Mouse (Mus musculus) bone marrow, adult 2 months (tissue): ENCODE results near the gene Prkd2.

ENCODE experiments used
- CTCF ChIP-seq: fragments of 200-500 bp; IDR thresholded peaks from 2 replicates; pipeline ENCODE4 v1.5.1; 2011; ENCODE audit warnings: low read length, control low read depth; ENCODE audit not compliant: control insufficient read depth, insufficient read depth
- POLR2A ChIP-seq: fragments of 200-500 bp; IDR thresholded peaks from 2 replicates; pipeline ENCODE4 v1.6.1; 2011; ENCODE audit warnings: low read depth, mild to moderate bottlenecking, control low read depth, low read length, borderline replicate concordance; ENCODE audit not compliant: control insufficient read depth

DNA sequence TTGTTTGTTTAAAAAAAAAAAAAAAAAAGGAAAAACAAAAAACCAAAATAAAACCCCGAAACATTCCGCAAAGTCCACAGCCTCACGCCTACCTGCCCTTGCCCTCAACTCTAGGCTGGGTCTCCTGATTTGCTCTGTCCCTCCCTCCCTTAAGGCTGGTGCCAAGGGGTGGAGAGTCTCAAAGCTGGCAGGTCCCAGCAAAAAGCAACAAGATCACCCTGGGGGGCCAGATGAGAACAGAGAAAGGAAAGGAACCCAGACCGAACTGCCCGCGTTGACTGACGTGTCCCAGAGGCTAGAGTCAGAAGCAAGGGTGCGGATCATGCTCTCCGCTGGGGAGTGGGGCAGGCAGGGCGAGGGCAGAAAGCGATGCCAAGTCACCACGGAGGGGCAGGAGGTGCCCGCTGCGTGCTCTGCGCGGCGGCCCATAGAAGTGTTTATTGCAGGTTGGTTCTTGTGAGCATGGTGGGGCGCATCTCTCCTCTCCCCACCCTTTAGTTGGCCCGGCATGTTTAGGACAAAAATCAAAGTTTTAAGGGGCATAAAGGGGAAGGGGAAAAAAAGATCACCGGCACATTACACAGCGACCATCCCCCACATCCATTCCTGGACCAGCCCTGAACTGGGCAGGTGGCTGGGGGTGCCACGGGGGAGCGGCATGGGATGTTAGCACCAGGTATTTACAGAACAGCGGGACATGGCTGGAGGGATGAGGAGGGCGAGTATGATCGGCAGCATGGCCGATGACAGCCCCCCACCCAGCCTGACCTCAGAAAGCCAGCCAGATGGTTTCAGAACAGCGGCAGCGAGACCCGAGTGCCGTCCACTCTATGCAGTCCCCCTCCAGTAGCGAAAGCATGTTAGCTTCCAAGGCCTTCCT, 73.0 kb downstream of the Prkd2 start:
- TF ChIP-seq POLR2A: no peak
- no peak for TF ChIP-seq CTCF
